Mouse (Mus musculus) T-cell, adult 2 months (primary cell): Measurements from ENCODE around the gene Cdk20.
"Not testable (repeated sequence)": the region's sequence is repeated elsewhere in the genome, so short reads cannot be mapped to it uniquely, and the experiment has no call there.

Experiments used
- DNase-seq: peaks from one replicate; pipeline ENCODE4 v3.0.0; 2022; ENCODE audit warnings: low spot score

Gene Cdk20

GRCm38 (mm10) chr13:64422607-64422957 is 9.5 kb upstream of the Cdk20 start:
- no peak for DNase-seq

GRCm38 (mm10) chr13:64424347-64424746 is 7.8 kb upstream of the Cdk20 start:
- no peak for DNase-seq

- DNase-seq, result no peak
Observed at GRCm38 (mm10) chr13:64425280-64425679, 6.8 kb upstream of the Cdk20 start.

GRCm38 (mm10) chr13:64429328-64429727 is 2.8 kb upstream of the Cdk20 start:
- peak; percentile 8 for DNase-seq

- no peak for DNase-seq
Observed at GRCm38 (mm10) chr13:64437801-64438200, 5.7 kb downstream of the Cdk20 start.

- peak; percentile 70 for DNase-seq
Observed at GRCm38 (mm10) chr13:64438863-64439452, 6.8 kb downstream of the Cdk20 start.

GRCm38 (mm10) chr13:64439471-64439870 is 7.4 kb downstream of the Cdk20 start:
- no peak for DNase-seq

GRCm38 (mm10) chr13:64440592-64440991 is 8.5 kb downstream of the Cdk20 start:
- DNase-seq, result no peak

GRCm38 (mm10) chr13:64443263-64443894 is 11.3 kb downstream of the Cdk20 start:
- DNase-seq, result no peak

- no peak for DNase-seq
Observed at GRCm38 (mm10) chr13:64445254-64445920, 13.3 kb downstream of the Cdk20 start.

GRCm38 (mm10) chr13:64447947-64448346 is 15.8 kb downstream of the Cdk20 start:
- no peak for DNase-seq

- DNase-seq, result no peak
Observed at GRCm38 (mm10) chr13:64448729-64449128, 16.6 kb downstream of the Cdk20 start.

- DNase-seq, result no peak
Observed at GRCm38 (mm10) chr13:64450001-64450794, 18.1 kb downstream of the Cdk20 start.

- DNase-seq, result not testable (repeated sequence)
Observed at GRCm38 (mm10) chr13:64457225-64457978, 25.3 kb downstream of the Cdk20 start.

- no peak for DNase-seq
Observed at GRCm38 (mm10) chr13:64458181-64458580, 26.1 kb downstream of the Cdk20 start.

GRCm38 (mm10) chr13:64462581-64462980 is 30.5 kb downstream of the Cdk20 start:
- DNase-seq, result no peak

- no peak for DNase-seq
Observed at GRCm38 (mm10) chr13:64465166-64465565, 33.1 kb downstream of the Cdk20 start.

GRCm38 (mm10) chr13:64467886-64468285 is 35.8 kb downstream of the Cdk20 start:
- no peak for DNase-seq

GRCm38 (mm10) chr13:64477968-64478367 is 45.9 kb downstream of the Cdk20 start:
- DNase-seq, result no peak

GRCm38 (mm10) chr13:64479960-64480359 is 47.8 kb downstream of the Cdk20 start:
- no peak for DNase-seq

GRCm38 (mm10) chr13:64489886-64490285 is 57.8 kb downstream of the Cdk20 start:
- no peak for DNase-seq
